Mouse (Mus musculus) embryonic fibroblast, embryonic 13.5 days (primary cell): ENCODE results near the gene Nt5m. TPM values are rescaled to one million over a fixed set of nuclear protein-coding genes. Genes with fewer than 3 reads are reported as not detected.

Source experiments
- H3K27ac ChIP-seq: 2 replicates; pipeline ENCODE4 v1.5.1; 2012; ENCODE audit warnings: low read length, control low read depth, inconsistent platforms; ENCODE audit not compliant: insufficient read depth
- H3K4me1 ChIP-seq: 2 replicates; pipeline ENCODE4 v1.6.1; 2011; ENCODE audit warnings: low read length; ENCODE audit not compliant: control insufficient read depth, insufficient read depth
- H3K4me3 ChIP-seq: 2 replicates; pipeline ENCODE4 v1.5.1; 2011; ENCODE audit warnings: mild to moderate bottlenecking, control low read depth, low read length; ENCODE audit not compliant: insufficient read depth
- CTCF ChIP-seq: IDR thresholded peaks from 2 replicates; pipeline ENCODE4 v1.5.1; 2011; ENCODE audit warnings: mild to moderate bottlenecking, control low read depth, low read length, moderate library complexity, borderline replicate concordance; ENCODE audit not compliant: insufficient read depth
- POLR2A ChIP-seq: IDR thresholded peaks from 2 replicates; pipeline ENCODE4 v1.6.1; 2011; ENCODE audit warnings: low read depth, mild to moderate bottlenecking, control low read depth, low read length, moderate library complexity
- polyA plus RNA-seq: library from polyadenylated mRNA; stranded (reverse); fragments of >200 nt; gene quantifications from 2 replicates; pipeline ENCODE4 v1.2.4, GENCODE M21; 2011; ENCODE audit warnings: low read depth; ENCODE audit not compliant: missing spikeins, insufficient read length

The Nt5m gene
- polyA plus RNA-seq, 1 experiment = 15.3 TPM

DNA sequence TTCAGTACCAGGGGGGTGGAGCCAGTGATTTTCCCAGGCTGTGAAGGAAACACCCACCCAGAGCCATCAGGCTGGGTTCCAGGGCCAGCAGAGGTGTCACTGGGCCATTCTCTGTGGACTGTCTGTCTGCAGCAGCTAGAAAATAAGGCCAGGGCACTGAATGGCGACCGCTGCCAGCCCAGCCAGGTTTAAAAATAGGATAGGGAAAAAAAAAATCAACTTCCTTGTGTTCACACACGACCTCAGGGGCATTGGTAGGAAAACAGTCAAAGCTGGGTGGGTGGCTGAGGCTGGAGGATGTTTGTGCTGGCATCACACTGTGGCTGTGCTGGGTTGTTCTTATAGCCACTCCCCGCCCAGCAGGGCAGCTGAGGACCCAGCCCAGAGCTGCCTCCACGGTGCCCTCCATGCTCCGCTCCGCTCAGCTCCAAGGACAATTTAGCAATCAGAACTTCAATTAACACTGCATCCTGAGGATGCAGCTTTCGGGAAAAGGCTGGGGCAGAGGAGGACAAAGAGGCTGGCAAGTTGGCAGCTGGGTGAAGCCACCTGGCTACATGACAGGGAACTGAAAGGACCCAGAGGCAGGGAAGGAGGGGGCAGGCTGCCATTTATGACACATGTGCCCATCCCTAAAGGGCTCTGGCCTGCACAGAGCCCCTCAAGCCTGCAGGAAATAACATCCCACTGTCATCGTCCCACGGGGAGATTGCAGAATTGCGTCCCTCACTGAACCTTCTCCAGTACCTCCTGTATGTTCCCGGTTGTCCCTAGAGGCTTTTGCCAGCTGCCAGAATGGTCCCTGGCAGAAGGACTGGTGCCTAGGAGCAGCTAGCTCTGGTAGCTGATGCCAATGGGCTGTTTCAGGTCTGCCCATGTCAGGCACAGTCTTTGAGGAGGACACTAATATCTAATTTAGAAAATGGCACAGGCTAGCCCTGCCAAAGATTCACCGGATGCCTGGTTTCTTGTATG is 60.8 kb downstream of the Nt5m start:
- TF ChIP-seq CTCF (no peak), POLR2A (no peak)
- H3K4me1 ChIP-seq = no peaks in the 10 kb centered on the region
- H3K4me3 ChIP-seq = no peak overlapping the region
- H3K27ac ChIP-seq = no peak overlapping the region

DNA sequence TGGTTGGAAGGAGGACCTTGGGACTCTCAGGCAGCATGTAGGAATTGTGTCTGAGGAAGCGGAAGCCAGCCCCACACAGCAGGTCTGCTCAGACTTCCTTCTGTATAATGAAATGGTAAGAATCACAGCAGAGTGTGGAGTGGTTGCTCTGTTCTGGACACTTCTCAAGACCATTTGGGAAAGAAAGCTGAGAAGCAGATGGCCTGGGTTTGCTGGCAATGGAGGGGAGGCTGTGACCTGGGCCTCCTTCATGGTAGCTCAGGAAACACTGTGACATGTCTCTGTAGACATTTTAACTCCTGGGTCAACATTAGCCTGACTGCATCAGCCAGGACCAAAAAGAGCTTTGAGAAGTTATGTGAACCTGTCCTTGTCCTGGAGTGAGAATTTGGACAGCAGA is 61.7 kb downstream of the Nt5m start:
- Histone ChIP-seq H3K27ac (no peak overlapping the region), H3K4me3 (no peak overlapping the region), H3K4me1 (no peaks in the 10 kb centered on the region)
- TF ChIP-seq CTCF (no peak), POLR2A (no peak)

DNA sequence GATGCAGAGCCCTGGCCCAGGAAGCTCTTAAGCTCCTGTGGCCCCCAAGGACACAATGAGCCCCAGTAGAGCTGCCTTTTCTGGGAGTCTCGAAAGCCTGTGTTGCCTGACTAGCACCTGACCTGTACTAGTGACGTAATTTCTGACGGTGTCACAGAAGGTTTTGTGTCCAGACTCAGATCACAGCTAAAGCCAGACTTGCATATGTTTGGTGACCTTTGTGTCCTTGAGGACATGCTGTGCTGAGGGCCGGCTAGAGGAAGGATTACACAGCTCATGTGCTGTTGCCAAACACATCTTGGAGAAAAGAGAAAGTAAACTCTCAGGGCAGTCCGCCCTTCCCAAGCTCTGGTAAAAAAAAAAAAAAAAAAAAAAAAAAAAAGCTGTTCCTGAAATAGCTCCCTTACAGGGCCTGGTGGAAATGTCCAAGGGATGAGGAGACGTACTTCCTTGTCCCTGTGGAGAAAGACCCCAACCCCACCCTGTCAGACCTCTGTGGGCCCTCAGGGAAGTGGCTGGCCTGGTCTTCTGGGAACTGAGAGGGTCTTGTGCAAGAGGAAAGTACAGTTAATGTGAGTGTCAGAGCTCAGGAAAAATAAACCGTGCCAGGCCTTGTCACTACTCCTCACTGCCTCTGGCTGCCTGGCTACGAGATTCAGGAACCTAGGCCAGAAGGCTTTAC is 62.9 kb downstream of the Nt5m start:
- Histone ChIP-seq H3K4me3 (no peak overlapping the region), H3K27ac (no peak overlapping the region), H3K4me1 (no peaks in the 10 kb centered on the region)
- no peak for TF ChIP-seq POLR2A

DNA sequence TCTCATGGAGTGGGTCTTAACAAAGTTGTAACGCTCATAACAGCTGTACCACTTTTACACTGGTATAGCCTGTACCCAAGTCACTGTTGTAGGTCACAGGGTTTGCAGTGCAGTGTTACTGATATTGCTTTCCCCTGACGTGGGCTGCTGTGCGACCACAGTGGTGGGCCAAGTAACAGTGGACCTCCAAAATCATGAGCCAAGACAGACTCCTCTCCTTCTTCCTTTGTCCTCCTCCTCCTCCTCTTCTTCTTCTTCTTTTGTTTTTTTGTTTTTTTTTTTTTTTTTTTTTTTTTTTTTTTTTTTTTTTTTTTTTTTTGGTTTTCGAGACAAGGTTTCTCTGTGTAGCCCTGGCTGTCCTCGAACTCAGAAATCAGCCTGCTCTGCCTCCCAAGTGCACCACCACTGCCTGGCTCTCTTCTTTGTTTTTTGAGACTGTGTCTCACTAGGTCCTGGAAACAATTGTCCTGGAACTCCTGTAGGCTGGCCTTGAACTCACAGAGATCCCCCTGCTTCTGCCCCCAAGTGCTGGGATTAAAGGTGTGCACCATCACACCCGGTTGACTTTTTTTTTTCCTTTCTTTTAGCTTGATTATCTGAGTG is 67.4 kb downstream of the Nt5m start:
- Histone ChIP-seq H3K27ac (no peak overlapping the region), H3K4me1 (no peaks in the 10 kb centered on the region), H3K4me3 (no peak overlapping the region)
- TF ChIP-seq POLR2A (no peak), CTCF (no peak)

DNA sequence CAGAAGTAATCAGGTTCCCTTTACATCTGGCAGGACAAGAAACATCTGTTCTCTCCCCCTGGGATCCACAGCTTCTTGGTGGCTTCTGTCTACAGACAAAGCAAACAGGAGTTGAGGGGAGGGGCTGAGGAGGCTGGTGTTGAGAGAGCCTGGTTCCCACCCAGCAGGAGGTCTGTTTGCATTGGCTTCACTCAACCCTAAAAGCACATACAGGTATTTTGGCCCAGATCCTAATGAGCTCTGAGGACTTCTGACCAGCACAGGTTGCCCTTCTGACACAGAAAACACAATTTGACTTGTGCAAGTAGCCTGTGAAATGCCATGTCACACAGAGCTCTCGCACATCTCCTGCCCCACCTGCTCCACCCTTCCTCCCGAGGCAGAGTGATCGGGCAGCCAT is 69.2 kb downstream of the Nt5m start:
- no peak overlapping the region for H3K27ac ChIP-seq
- TF ChIP-seq CTCF (no peak), POLR2A (no peak)
- no peaks in the 10 kb centered on the region for H3K4me1 ChIP-seq
- no peak overlapping the region for H3K4me3 ChIP-seq

DNA sequence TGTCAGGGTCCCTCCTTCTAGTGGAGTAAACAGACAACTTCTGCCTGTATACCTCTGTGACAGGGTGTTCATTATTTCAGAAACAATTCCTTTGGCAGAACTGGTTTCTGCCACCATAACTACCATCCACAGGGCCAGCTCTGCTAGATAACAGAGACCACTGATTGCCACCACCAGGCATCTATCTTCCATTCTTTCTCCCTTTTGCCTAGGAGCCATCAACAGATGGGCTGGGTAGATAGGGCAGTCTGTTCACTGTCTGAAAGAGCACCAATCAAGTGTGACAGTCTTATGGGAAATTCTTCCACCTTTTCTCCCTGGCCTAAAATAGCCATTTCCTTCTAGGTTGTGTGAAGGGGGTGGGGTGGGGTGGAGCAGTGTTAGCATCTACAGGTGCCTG is 71.3 kb downstream of the Nt5m start:
- TF ChIP-seq POLR2A (no peak), CTCF (no peak)
- no peaks in the 10 kb centered on the region for H3K4me1 ChIP-seq
- H3K27ac ChIP-seq = no peak overlapping the region
- no peak overlapping the region for H3K4me3 ChIP-seq

DNA sequence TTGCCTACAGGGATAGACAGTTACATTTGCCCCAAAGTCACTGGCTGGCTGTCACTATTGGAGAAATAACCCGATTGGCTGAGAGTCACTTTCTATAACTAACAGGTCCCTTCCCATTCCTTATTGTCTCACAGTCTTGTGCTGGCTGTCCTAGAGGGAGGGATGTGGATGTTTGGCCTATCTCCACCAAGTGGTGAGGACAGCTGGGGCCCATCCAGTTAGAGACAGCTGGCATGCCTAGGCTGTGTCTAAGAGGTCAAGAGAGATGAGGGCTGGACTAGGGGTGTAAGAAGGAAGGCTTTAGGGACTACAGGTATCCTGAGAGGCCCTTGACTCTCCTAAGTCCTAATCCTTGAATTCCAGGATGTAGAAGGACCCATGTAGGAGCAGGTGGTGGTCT is 72.3 kb downstream of the Nt5m start:
- H3K4me3 ChIP-seq = no peak overlapping the region
- no peaks in the 10 kb centered on the region for H3K4me1 ChIP-seq
- TF ChIP-seq CTCF = no peak
- no peak for TF ChIP-seq POLR2A
- H3K27ac ChIP-seq = no peak overlapping the region

DNA sequence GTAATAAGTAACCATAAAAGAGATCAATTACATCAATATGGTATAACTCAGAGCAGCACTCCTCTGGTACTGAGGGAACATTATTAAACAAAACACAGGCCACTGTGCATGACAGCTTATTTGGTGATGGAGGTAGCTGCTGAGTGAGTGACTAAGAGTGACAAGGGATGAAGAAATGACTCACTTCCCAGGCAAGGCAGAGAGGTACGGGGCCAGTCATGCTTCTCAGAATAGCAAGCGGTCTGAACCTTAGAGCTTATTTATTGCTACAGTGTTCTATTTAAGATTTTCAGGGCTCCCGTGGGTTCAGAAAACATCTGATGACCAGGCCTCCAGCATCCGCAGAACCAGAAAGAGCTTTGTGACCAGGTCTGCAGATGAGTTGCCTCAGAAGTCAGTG is 74.5 kb downstream of the Nt5m start:
- H3K4me3 ChIP-seq = no peak overlapping the region
- peak overlapping the region; percentile 55; the same call in 1 of the 2 replicates for H3K27ac ChIP-seq
- H3K4me1 ChIP-seq = no peaks in the 10 kb centered on the region
- TF ChIP-seq POLR2A = no peak

DNA sequence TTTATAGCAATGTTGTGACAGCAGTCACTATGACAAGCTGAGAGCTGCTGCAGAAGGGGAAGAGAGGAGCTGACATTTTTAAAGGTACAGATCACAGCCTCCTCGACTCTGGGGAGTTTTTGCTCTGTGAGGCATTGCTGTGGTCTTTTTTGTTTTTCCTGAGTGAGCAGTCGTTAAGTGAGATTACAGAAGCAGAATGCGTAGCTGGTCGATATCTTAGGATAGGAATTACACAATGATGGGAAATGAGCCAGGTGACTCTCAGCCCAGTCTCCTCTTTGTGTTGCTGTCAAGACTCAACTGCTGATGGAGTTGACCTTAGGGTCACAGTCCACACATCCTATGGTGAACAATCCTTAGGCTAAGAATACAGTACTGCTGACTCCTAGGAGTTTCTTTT is 78.8 kb downstream of the Nt5m start:
- H3K4me1 ChIP-seq = no peaks in the 10 kb centered on the region
- TF ChIP-seq CTCF (no peak), POLR2A (no peak)

DNA sequence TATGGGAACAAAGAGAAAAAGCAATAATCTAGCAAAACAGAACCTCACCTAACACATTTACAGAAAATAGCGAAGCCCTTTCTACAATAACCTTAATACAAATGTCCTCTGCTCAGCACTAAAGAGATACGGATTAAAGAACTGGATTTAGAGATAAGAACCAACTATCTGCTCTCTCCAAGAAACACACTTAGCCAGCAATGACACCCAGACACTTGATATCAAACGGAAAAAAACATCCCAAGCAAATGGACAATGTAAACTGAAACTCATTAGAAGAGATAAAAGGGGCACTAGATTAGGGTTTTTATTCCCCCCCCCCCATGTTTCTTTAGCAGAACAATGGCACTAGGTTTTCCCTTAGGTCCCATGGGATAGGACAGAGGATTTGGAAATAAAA is 80.2 kb downstream of the Nt5m start:
- TF ChIP-seq POLR2A (no peak), CTCF (no peak)
- Histone ChIP-seq H3K4me1 (no peaks in the 10 kb centered on the region), H3K4me3 (no peak overlapping the region), H3K27ac (no peak overlapping the region)

More for the DNA sequence above, 78.8 kb downstream of the Nt5m start:
- H3K27ac ChIP-seq = no peak overlapping the region
- H3K4me3 ChIP-seq = no peak overlapping the region
